Mouse (Mus musculus) neural tube, embryonic 12.5 days (tissue): ENCODE measurements at regions not wholly inside any gene's neighbourhood (a gene's known extent, or its start where the extent isn't known, plus 50 kb on each side); places are given as distances from the start of the nearest gene placed in this dataset.
A peak's percentile ranks its signal among the peaks of the same experiment; 100 is the strongest.

Experiments
- ATAC-seq: fragments of 200-750 bp; cut with Nextera tagmentation; 2 replicates; pipeline ENCODE4 v1.8.0; 2017; ENCODE audit warnings: low read depth, mild to moderate bottlenecking, moderate TSS enrichment, moderate library complexity; ENCODE audit not compliant: low FRiP score
- H3K27ac ChIP-seq: fragments of 300-500 bp; sonication (generic); 2 replicates; pipeline ENCODE4 v1.5.1; 2016
- H3K27me3 ChIP-seq: fragments of 300-500 bp; sonication (generic); replicated peaks from 2 replicates; pipeline ENCODE4 v1.6.1; 2016; ENCODE audit warnings: mild to moderate bottlenecking
- H3K36me3 ChIP-seq: fragments of 300-500 bp; sonication (generic); 2 replicates; pipeline ENCODE4 v1.6.1; 2016; ENCODE audit warnings: mild to moderate bottlenecking
- H3K4me1 ChIP-seq: fragments of 300-500 bp; sonication (generic); 2 replicates; pipeline ENCODE4 v1.6.1; 2016
- H3K4me2 ChIP-seq: fragments of 300-500 bp; sonication (generic); replicated peaks from 2 replicates; pipeline ENCODE4 v1.6.1; 2016; ENCODE audit warnings: mild to moderate bottlenecking
- H3K4me3 ChIP-seq: fragments of 300-500 bp; sonication (generic); 2 replicates; pipeline ENCODE4 v1.5.1; 2016
- H3K9ac ChIP-seq: fragments of 300-500 bp; sonication (generic); 2 replicates; pipeline ENCODE4 v1.6.1; 2016; ENCODE audit warnings: mild to moderate bottlenecking
- H3K9me3 ChIP-seq: fragments of 300-500 bp; sonication (generic); 2 replicates; pipeline ENCODE4 v1.6.1; 2016; ENCODE audit warnings: mild to moderate bottlenecking
- WGBS: fragments of 180-500 bp; shearing (Covaris S2); methylation state at CpG from one replicate; pipeline ENCODE4 v1.1.7; 2016; 5-methylcytosine and 5-hydroxymethylcytosine counted together

DNA sequence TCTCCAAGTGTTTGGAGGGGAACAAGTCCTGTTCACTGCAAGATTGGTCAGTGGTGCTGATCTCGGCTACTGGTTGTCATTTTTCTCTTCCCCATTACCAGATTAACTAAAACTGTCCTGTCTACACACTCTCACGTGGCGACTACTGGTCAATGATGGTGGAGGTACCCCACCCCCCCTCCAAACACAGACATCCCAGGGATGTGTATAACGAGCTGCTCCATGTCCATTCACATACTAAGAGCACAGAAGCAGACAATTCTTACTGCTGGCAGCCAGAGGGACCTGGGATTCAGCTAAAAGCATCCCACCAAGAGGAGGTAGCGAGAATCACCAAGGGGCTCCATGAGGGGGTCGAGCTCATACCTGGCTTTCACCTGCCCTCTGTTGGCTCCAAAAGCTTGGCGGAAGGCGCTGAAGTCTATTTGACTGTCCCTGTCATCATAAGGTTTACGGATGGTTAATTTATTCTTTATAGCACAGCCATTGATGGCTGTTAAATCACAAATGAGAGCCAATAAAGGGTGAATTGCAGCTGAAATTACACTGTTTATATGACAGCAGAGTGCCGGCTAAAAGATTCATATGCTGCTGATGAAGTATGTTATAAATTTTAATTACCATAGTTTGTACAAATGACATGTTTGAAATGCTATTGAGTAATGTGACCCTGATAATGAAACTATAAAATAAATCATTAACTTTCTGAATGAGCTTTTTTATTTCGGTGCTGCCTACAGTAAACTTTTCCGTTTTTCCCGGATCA, 320.6 kb upstream of the Zfp703 start:
- ATAC-seq, result peak; percentile 29; the same call in 1 of the 2 replicates
- H3K9me3 ChIP-seq, result no peaks in the 10 kb centered on the region

DNA sequence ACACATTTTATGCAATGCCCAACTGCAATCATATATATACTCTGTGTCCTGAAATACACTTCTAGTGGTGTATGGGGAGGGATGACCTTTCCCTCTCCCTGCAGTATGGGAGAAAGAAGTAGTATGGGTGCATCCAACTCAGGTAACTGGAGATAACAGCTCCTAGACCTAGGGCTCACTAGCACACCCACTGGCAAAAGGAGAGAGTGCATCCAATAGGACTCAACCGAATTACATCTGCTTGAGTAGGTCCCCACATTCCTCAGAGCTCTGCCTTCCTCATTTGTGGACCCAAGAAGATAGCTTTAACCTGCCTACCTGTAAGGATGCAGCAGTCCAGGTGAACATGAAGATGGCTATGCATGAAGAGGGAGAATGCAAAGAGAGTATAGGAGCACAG, 317.7 kb upstream of the Zfp703 start:
- H3K36me3 ChIP-seq, result no peaks in the 10 kb centered on the region
- no peak for ATAC-seq
- H3K9ac ChIP-seq, result no peak overlapping the region
- H3K9me3 ChIP-seq, result no peaks in the 10 kb centered on the region
- H3K27ac ChIP-seq, result no peak overlapping the region
- 40% methylated on average over 1 of the region's 1 CpGs for WGBS
- no peak overlapping the region for H3K4me2 ChIP-seq
- no peak overlapping the region for H3K4me3 ChIP-seq
- no peaks in the 10 kb centered on the region for H3K27me3 ChIP-seq
- peaks cover 12% of the 10 kb centered on the region; the same call in 1 of the 2 replicates for H3K4me1 ChIP-seq

More for the DNA sequence above, 320.6 kb upstream of the Zfp703 start:
- no peaks in the 10 kb centered on the region for H3K27me3 ChIP-seq
- peaks cover 12% of the 10 kb centered on the region; the same call in 1 of the 2 replicates for H3K4me1 ChIP-seq
- H3K36me3 ChIP-seq, result no peaks in the 10 kb centered on the region
- H3K4me3 ChIP-seq, result no peak overlapping the region
- no peak overlapping the region for H3K27ac ChIP-seq
- WGBS, result 29% methylated on average over 13 of the region's 13 CpGs
- no peak overlapping the region for H3K4me2 ChIP-seq
- H3K9ac ChIP-seq, result no peak overlapping the region

DNA sequence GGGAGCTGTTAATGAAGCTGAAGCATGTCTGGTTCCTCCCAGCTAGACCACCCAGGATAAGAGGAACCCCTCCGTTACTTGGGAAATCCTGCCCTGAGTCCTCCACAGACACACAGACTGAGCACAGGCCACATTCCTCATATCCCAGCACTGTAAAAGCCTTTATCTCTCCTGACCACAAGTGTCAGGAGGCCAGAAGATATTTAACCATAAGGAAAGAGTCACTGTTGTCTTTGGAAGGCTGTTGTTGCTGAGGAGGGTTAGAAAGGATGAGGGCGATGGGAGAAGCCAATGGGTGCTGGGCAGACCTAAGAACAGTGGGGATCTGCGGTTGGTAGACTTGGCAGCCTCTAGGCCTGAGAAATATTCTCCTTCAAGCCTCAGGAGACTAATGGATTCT, 307.6 kb upstream of the Zfp703 start:
- H3K9me3 ChIP-seq, result no peaks in the 10 kb centered on the region
- H3K4me3 ChIP-seq, result no peak overlapping the region
- no peaks in the 10 kb centered on the region for H3K27me3 ChIP-seq
- no peak overlapping the region for H3K27ac ChIP-seq
- WGBS, result 80% methylated on average over 3 of the region's 3 CpGs
- no peak overlapping the region for H3K4me2 ChIP-seq
- H3K9ac ChIP-seq, result no peak overlapping the region
- no peak for ATAC-seq
- no peaks in the 10 kb centered on the region for H3K36me3 ChIP-seq
- peaks cover 18% of the 10 kb centered on the region for H3K4me1 ChIP-seq

DNA sequence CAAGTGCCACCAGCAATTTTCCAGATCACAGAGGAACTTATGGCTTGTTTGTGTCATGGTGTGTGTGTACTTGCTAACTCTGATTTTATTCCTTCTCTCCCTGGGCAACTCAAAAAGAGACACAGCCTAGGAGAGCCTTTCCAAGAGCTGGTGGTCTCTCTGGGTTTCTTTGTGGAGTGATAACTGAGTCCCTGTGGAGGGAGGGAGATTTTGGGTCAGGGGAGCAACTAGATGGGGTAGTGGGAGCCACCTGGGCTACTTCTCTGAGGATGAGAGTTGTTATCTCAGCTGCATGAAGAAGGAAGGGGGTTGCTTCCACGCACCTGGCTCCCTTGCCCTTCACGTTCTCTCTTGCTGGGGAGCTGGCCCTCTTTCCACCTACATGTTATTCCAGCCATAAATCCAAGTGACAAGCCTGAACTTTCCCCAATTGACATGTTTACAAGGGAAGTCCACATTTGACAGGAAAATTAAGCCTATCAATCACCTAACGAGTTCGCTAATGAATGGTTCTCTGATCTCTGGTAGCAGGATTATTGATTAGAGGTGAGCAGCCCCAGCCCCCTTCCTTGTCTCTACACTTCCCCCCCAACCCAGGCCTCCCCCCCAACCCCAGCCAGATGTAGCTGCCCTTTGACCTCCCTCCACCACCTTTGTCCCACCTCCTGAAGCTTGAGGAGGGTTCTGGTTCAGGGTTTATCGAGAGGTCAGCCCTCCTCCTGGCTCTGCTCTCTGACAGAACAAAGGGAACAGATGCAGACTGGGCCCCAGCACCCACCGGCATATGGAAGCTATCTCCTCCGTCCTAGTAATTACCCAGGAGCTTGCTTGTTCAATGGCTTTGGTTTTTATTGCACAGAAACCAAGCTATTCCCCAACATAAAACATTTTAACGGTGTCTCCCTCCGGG, 304.4 kb upstream of the Zfp703 start:
- no peaks in the 10 kb centered on the region for H3K9me3 ChIP-seq
- H3K9ac ChIP-seq, result no peak overlapping the region
- H3K27ac ChIP-seq, result no peak overlapping the region
- peaks cover 26% of the 10 kb centered on the region for H3K4me1 ChIP-seq
- no peak overlapping the region for H3K4me3 ChIP-seq
- no peaks in the 10 kb centered on the region for H3K27me3 ChIP-seq
- peak; percentile 69 for ATAC-seq
- 7% methylated on average over 9 of the region's 9 CpGs for WGBS
- H3K4me2 ChIP-seq, result peak overlapping the region; percentile 25; the same call in 1 of the 2 replicates
- no peaks in the 10 kb centered on the region for H3K36me3 ChIP-seq

DNA sequence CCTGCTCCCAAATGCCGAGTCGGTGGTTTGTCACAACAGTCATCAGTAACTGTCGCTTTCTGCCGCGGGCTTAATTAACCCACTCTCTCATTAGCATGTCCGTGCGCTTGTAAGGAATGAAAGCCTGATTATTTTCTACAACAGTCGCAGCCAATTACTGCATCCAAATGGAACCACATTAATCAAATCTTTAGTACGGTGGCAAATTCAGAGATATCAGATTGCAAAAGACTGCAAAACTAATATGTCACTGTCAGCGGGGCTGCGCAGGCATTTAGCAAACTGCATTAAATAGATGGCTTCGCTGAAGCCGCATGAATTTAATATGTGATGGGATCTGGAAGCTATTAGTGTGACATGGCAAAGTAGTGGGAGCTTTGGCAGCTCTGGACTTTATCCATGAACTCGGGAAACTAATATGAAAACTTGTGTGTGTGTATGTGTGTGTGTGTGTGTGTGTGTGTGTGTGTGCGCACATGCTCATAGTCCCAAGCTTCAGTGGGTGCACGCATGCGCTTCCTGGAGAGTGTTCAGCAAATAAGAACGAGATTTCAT, 299.5 kb upstream of the Zfp703 start:
- Histone ChIP-seq H3K27ac (no peak overlapping the region), H3K9ac (no peak overlapping the region), H3K9me3 (no peaks in the 10 kb centered on the region), H3K4me1 (peaks cover 26% of the 10 kb centered on the region), H3K36me3 (no peaks in the 10 kb centered on the region), H3K27me3 (0 out of 2 replicates have a peak, but pooled peaks cover 4% of the 10 kb centered on the region), H3K4me2 (no peak overlapping the region), H3K4me3 (no peak overlapping the region)
- 43% methylated on average over 18 of the region's 18 CpGs for WGBS
- peak; percentile 48; the same call in 1 of the 2 replicates for ATAC-seq

DNA sequence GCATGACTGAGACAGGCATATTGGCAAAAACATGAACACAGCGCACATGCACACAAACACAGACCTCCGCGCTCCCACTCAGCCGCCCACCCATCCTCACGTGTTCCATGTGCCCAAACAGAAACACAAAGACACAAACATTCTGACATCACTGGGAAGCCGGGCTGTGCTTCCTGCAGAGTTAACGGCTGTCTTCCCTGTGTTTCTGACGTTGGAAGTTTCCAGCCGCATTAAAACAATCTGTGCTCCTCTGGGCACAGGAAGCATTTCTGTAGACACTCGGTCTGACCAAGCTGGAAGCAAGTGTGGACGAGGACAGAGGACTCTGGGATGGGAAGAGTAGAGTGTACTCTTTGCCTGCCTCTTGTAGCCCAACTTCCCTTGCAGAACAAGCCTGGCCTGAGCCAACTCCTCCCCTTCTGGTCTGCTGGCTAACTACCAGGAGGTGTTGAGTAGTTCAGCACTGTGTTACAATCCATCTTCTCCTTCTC, 296.2 kb upstream of the Zfp703 start:
- H3K27ac ChIP-seq, result no peak overlapping the region
- H3K9ac ChIP-seq, result no peak overlapping the region
- H3K9me3 ChIP-seq, result no peaks in the 10 kb centered on the region
- no peaks in the 10 kb centered on the region for H3K36me3 ChIP-seq
- H3K4me2 ChIP-seq, result no peak overlapping the region
- peaks cover 4% of the 10 kb centered on the region; the same call in 1 of the 2 replicates for H3K27me3 ChIP-seq
- 59% methylated on average over 11 of the region's 11 CpGs for WGBS
- H3K4me3 ChIP-seq, result no peak overlapping the region
- H3K4me1 ChIP-seq, result peaks cover 11% of the 10 kb centered on the region; the same call in 1 of the 2 replicates
- no peak for ATAC-seq

DNA sequence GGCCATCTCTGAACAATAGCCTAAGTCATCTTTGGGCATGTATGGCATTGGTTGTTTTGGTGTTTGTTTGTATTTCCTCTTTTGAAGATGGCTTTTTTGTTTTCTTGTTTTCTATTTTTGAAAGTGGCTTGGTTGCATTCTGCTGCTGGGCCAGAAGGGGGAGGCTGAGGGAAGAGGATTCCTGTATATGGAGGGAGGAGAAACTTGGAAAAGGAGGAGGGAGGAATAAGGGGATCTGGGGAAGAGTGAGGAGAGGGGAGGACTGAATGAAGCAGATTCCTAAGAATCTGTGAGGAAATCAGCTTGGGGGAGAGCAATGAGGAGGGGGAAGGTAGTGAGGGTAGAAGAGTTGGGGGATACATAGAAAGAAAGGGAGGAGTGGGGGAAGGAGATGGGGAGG, 290.0 kb upstream of the Zfp703 start:
- no peak overlapping the region for H3K4me3 ChIP-seq
- peaks cover 2% of the 10 kb centered on the region; the same call in 1 of the 2 replicates for H3K27me3 ChIP-seq
- H3K9me3 ChIP-seq, result no peaks in the 10 kb centered on the region
- no peak overlapping the region for H3K9ac ChIP-seq
- ATAC-seq, result no peak
- no peak overlapping the region for H3K27ac ChIP-seq
- H3K4me1 ChIP-seq, result 0 out of 2 replicates have a peak, but pooled peaks cover 4% of the 10 kb centered on the region
- H3K36me3 ChIP-seq, result no peaks in the 10 kb centered on the region
- H3K4me2 ChIP-seq, result no peak overlapping the region

DNA sequence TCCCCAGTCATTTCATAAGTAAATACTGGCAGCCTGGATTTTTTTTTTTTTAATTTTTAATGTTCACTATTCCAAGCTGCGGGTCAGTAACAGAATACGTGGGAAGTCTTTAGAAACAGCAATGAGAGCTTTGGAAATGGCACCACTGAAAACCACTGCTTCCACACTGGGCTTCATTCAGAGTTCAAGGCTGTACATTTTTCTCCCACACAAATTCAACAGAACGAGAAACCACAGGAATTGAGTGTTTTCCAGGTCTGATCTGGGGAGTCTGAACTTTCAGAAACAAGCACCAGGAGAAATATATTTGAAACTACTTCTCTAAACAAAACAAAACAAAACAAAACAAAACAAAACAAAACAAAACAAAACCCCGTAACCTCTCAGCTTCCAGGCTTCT, 289.1 kb upstream of the Zfp703 start:
- no peak overlapping the region for H3K4me3 ChIP-seq
- ATAC-seq, result no peak
- H3K36me3 ChIP-seq, result no peaks in the 10 kb centered on the region
- H3K27ac ChIP-seq, result no peak overlapping the region
- H3K4me1 ChIP-seq, result 0 out of 2 replicates have a peak, but pooled peaks cover 4% of the 10 kb centered on the region
- no peaks in the 10 kb centered on the region; the same call in 1 of the 2 replicates for H3K27me3 ChIP-seq
- no peak overlapping the region for H3K9ac ChIP-seq
- H3K9me3 ChIP-seq, result no peaks in the 10 kb centered on the region
- 73% methylated on average over 4 of the region's 4 CpGs for WGBS
- no peak overlapping the region for H3K4me2 ChIP-seq

DNA sequence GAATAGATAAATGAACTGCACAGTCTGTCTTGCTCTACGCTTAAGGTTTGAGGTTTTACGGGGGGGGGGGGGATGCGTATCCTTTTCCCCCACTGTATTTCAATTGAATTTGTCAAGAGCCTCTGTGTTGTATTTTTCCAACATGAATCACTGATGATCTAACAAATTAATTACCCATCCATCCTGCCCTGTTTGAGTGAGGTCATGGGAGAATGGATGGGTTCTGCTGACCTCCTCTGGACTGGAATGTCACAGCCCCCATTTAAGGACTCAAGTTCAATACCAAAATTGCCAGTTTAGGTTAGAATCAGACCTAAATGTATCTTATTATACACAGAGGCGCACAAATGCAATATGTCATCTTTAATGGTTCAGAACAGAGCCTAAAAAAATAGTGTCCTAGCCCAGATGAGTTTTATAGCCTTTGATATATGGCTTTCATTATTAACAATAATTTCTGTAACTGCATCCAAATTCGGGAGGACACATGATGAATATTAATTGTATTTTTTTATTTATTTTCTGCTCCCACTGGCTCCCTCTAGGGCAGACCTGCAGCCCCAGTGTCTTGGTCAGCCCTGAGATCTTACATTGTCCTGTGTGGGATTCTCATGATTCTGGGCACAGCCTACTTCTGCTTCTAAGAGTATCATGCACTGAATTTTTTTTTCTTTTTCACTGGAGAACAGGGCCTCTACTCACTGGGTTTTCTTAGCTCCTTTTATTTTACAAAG, 288.2 kb upstream of the Zfp703 start:
- H3K36me3 ChIP-seq, result no peaks in the 10 kb centered on the region
- H3K4me3 ChIP-seq, result no peak overlapping the region
- H3K27ac ChIP-seq, result no peak overlapping the region
- H3K9ac ChIP-seq, result no peak overlapping the region
- 0 out of 2 replicates have a peak, but pooled peaks cover 4% of the 10 kb centered on the region for H3K4me1 ChIP-seq
- ATAC-seq, result peak; percentile 45; the same call in 1 of the 2 replicates
- no peaks in the 10 kb centered on the region; the same call in 1 of the 2 replicates for H3K27me3 ChIP-seq
- H3K4me2 ChIP-seq, result no peak overlapping the region
- H3K9me3 ChIP-seq, result no peaks in the 10 kb centered on the region
- 47% methylated on average over 5 of the region's 5 CpGs for WGBS

DNA sequence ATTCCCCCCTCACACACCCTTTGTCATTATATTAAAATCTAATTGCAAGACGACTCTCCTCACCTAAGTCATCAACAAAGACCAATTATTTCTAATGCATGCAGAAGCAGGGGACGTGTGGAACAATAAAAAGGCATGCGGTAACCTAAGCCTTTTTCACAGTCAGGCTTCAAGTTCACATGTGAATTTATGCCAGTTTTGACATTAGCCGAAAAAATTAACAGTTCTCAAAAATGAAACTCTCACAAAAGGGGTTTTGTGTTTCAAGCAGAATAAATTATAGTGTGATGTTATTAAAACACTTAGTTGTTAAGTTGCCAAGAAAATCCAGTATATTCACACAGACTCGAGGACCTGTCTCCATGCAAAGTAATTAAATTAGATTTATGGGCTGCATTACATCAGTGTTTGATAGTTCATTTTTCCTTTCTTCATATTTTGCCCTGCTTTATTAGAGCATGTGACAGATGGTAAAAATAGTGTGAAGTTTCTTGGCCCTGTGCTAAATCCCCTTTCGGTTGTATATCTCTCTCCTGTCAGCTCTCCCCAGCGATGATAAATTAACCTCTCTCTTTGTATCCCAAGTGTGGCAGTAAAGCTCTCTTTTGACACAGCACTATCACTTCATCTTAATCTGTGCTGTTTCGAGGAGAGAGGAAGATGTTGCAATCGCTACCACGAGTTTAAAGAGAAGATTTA, 287.5 kb upstream of the Zfp703 start:
- 26% methylated on average over 10 of the region's 10 CpGs for WGBS
- ATAC-seq, result peak; percentile 45; the same call in 1 of the 2 replicates

More for the DNA sequence above, 287.5 kb upstream of the Zfp703 start:
- H3K4me3 ChIP-seq, result no peak overlapping the region
- H3K27ac ChIP-seq, result no peak overlapping the region
- no peak overlapping the region for H3K4me2 ChIP-seq
- no peak overlapping the region for H3K9ac ChIP-seq
- H3K27me3 ChIP-seq, result no peaks in the 10 kb centered on the region; the same call in 1 of the 2 replicates
- H3K9me3 ChIP-seq, result no peaks in the 10 kb centered on the region
- no peaks in the 10 kb centered on the region for H3K36me3 ChIP-seq
- H3K4me1 ChIP-seq, result 0 out of 2 replicates have a peak, but pooled peaks cover 4% of the 10 kb centered on the region
